Mouse (Mus musculus) E14TG2a.4 (cell line): ENCODE measurements at regions not wholly inside any gene's neighbourhood (a gene's known extent, or its start where the extent isn't known, plus 50 kb on each side); places are given as distances from the start of the nearest gene placed in this dataset.

Source experiments
- CTCF ChIP-seq: conservative IDR thresholded peaks from 2 replicates; pipeline ENCODE4 v1.5.1; 2014; ENCODE audit warnings: low read length
- NANOG ChIP-seq: IDR thresholded peaks from 2 replicates; pipeline ENCODE4 v1.6.1; 2014; ENCODE audit warnings: borderline replicate concordance, low read length, mixed read lengths
- POU5F1 ChIP-seq: IDR thresholded peaks from 2 replicates; pipeline ENCODE4 v1.6.1; 2014; ENCODE audit warnings: low read length, borderline replicate concordance

DNA sequence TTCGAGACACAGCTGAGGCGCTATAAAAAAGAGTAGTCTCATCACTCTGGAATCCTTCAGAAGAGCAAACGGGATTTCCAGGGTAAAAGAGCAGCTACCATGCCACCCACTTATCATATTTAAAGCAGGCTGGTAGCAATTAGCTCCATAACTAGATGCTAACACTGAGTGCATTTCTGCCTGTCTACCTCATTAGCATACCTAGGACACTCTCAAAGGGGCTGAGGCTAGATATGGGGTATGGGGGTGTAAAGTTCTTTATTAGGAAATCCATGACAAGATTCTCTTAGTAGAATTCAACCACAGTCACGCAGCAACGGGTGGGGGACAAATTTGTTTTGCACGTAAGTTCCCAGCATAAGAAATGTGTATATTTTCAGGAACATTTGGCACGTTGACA lies 346.1 kb downstream of the Atp23 start:
- TF ChIP-seq CTCF (no peak), NANOG (no peak), POU5F1 (no peak)
